Mouse (Mus musculus) liver, postnatal 0 days (tissue): ENCODE data around the gene Mrap. TPM values are rescaled to one million over a fixed set of nuclear protein-coding genes. Genes with fewer than 3 reads are reported as not detected.

Source experiments
- ATAC-seq: fragments of 200-750 bp; cut with Nextera tagmentation; 2 replicates; pipeline ENCODE4 v1.8.0; 2017; ENCODE audit warnings: mild to moderate bottlenecking, moderate library complexity
- DNase-seq: peaks from one replicate; pipeline ENCODE4 v3.0.0-alpha.2; 2016
- H3K27ac ChIP-seq: fragments of 300-500 bp; sonication (generic); 2 replicates; pipeline ENCODE4 v1.5.1; 2014; ENCODE audit warnings: antibody characterized with exemption, moderate library complexity, mild to moderate bottlenecking, low read depth
- H3K27me3 ChIP-seq: fragments of 300-500 bp; sonication (generic); 2 replicates; pipeline ENCODE4 v1.6.1; 2014; ENCODE audit warnings: low read length, control low read depth, mixed read lengths; ENCODE audit not compliant: insufficient read depth
- H3K36me3 ChIP-seq: fragments of 300-500 bp; sonication (generic); replicated peaks from 2 replicates; pipeline ENCODE4 v1.6.1; 2014; ENCODE audit warnings: mild to moderate bottlenecking, control low read depth, low read length, moderate library complexity, mixed read lengths; ENCODE audit not compliant: insufficient read depth
- H3K4me1 ChIP-seq: fragments of 300-500 bp; sonication (generic); 2 replicates; pipeline ENCODE4 v1.6.1; 2014; ENCODE audit warnings: antibody characterized with exemption, mild to moderate bottlenecking, control low read depth; ENCODE audit not compliant: insufficient read depth
- H3K4me2 ChIP-seq: fragments of 300-500 bp; sonication (generic); 2 replicates; pipeline ENCODE4 v1.6.1; 2014; ENCODE audit warnings: low read depth, mild to moderate bottlenecking, low read length, moderate library complexity, mixed read lengths
- H3K4me3 ChIP-seq: fragments of 300-500 bp; sonication (generic); 2 replicates; pipeline ENCODE4 v1.5.1; 2014; ENCODE audit warnings: low read depth, low read length
- H3K9ac ChIP-seq: fragments of 300-500 bp; sonication (generic); replicated peaks from 2 replicates; pipeline ENCODE4 v1.6.1; 2014; ENCODE audit warnings: mild to moderate bottlenecking, moderate library complexity
- H3K9me3 ChIP-seq: fragments of 300-500 bp; sonication (generic); 2 replicates; pipeline ENCODE4 v1.6.1; 2016; ENCODE audit warnings: mild to moderate bottlenecking, control low read depth, low read length, mixed read lengths
- CTCF ChIP-seq: sonication (generic); IDR thresholded peaks from 2 replicates; pipeline ENCODE4 v1.5.1; 2016; ENCODE audit warnings: antibody characterized with exemption, low read depth
- EP300 ChIP-seq: IDR thresholded peaks from 2 replicates; pipeline ENCODE4 v1.6.1; 2016; ENCODE audit warnings: antibody characterized with exemption, low read depth, mild to moderate bottlenecking
- WGBS: fragments of 180-500 bp; shearing (Covaris S2); extraction: QIAGEN DNeasy Blood & Tissue Kit; methylation state at CpG from one replicate; pipeline ENCODE4 v1.1.7; 2014; ENCODE audit not compliant: insufficient replicate concordance; 5-methylcytosine and 5-hydroxymethylcytosine counted together
- polyA plus RNA-seq: library from polyadenylated mRNA; unstranded; fragments of >200 nt; fragmentation: Nextera tagmentation; extraction: Ambion mirVana; gene quantifications from 2 replicates; pipeline ENCODE4 v1.2.1, GENCODE M21; 2015

Gene Mrap
- polyA plus RNA-seq, 1 experiment from 2014 or later, result 45.3 TPM

GRCm38 (mm10) chr16:90785257-90785656, 47.2 kb downstream of the Mrap start:
- TF ChIP-seq CTCF, result no peak
- TF ChIP-seq EP300, result no peak
- peaks cover 47% of the 10 kb centered on the region for H3K36me3 ChIP-seq
- no peaks in the 10 kb centered on the region for H3K9me3 ChIP-seq
- DNase-seq, result peak; percentile 60
- no peaks in the 10 kb centered on the region for H3K27me3 ChIP-seq
- ATAC-seq, result peak; percentile 94
- H3K27ac ChIP-seq, result no peak overlapping the region
- H3K4me1 ChIP-seq, result peaks cover under 1% of the 10 kb centered on the region; the same call in 1 of the 2 replicates
- no peak overlapping the region for H3K9ac ChIP-seq
- no peak overlapping the region for H3K4me2 ChIP-seq
- 67% methylated on average over 4 of the region's 4 CpGs for WGBS
- H3K4me3 ChIP-seq, result no peak overlapping the region

- Histone ChIP-seq H3K27ac (no peak overlapping the region), H3K4me1 (no peaks in the 10 kb centered on the region), H3K36me3 (peaks cover 53% of the 10 kb centered on the region), H3K9me3 (no peaks in the 10 kb centered on the region), H3K27me3 (no peaks in the 10 kb centered on the region), H3K4me2 (no peak overlapping the region), H3K9ac (no peak overlapping the region), H3K4me3 (no peak overlapping the region)
- 83% methylated on average over 6 of the region's 6 CpGs for WGBS
- DNase-seq (no peak), ATAC-seq (no peak)
- TF ChIP-seq EP300 (no peak), CTCF (no peak)
These were observed 50.6 kb downstream of the Mrap start for GRCm38 (mm10) chr16:90788580-90788979.

GRCm38 (mm10) chr16:90790946-90791345, 52.9 kb downstream of the Mrap start:
- no peaks in the 10 kb centered on the region for H3K4me1 ChIP-seq
- WGBS, result 86% methylated on average over 6 of the region's 6 CpGs
- ATAC-seq (no peak), DNase-seq (no peak)
- peaks cover 61% of the 10 kb centered on the region for H3K36me3 ChIP-seq
- H3K27me3 ChIP-seq, result no peaks in the 10 kb centered on the region
- no peaks in the 10 kb centered on the region for H3K9me3 ChIP-seq
- H3K4me3 ChIP-seq, result no peak overlapping the region
- H3K27ac ChIP-seq, result no peak overlapping the region
- no peak overlapping the region for H3K4me2 ChIP-seq
- TF ChIP-seq CTCF (no peak), EP300 (no peak)
- no peak overlapping the region for H3K9ac ChIP-seq

- Histone ChIP-seq H3K4me1 (no peaks in the 10 kb centered on the region), H3K9ac (no peak overlapping the region), H3K27ac (no peak overlapping the region), H3K4me2 (no peak overlapping the region), H3K4me3 (no peak overlapping the region), H3K36me3 (peaks cover 57% of the 10 kb centered on the region), H3K27me3 (no peaks in the 10 kb centered on the region), H3K9me3 (no peaks in the 10 kb centered on the region)
- TF ChIP-seq CTCF (no peak), EP300 (no peak)
- 78% methylated on average over 5 of the region's 5 CpGs for WGBS
- DNase-seq (no peak), ATAC-seq (no peak)
These were observed 54.1 kb downstream of the Mrap start for GRCm38 (mm10) chr16:90792066-90792465.

- Histone ChIP-seq H3K4me2 (no peak overlapping the region), H3K4me3 (no peak overlapping the region), H3K36me3 (peaks cover 59% of the 10 kb centered on the region), H3K9ac (no peak overlapping the region), H3K27me3 (no peaks in the 10 kb centered on the region), H3K9me3 (no peaks in the 10 kb centered on the region), H3K4me1 (no peaks in the 10 kb centered on the region), H3K27ac (no peak overlapping the region)
- 88% methylated on average over 3 of the region's 3 CpGs for WGBS
- DNase-seq (no peak), ATAC-seq (no peak)
- TF ChIP-seq EP300, result no peak
- no peak for TF ChIP-seq CTCF
These were observed 54.5 kb downstream of the Mrap start for GRCm38 (mm10) chr16:90792500-90792899.

GRCm38 (mm10) chr16:90794708-90795107, 56.7 kb downstream of the Mrap start:
- H3K4me2 ChIP-seq, result no peak overlapping the region
- H3K27ac ChIP-seq, result no peak overlapping the region
- TF ChIP-seq EP300 (no peak), CTCF (no peak)
- H3K36me3 ChIP-seq, result peaks cover 55% of the 10 kb centered on the region
- no peak for ATAC-seq
- no peak overlapping the region for H3K4me3 ChIP-seq
- H3K27me3 ChIP-seq, result no peaks in the 10 kb centered on the region
- H3K9me3 ChIP-seq, result no peaks in the 10 kb centered on the region
- no peaks in the 10 kb centered on the region for H3K4me1 ChIP-seq
- H3K9ac ChIP-seq, result no peak overlapping the region
- no peak for DNase-seq

- no peaks in the 10 kb centered on the region for H3K27me3 ChIP-seq
- ATAC-seq, result no peak
- peaks cover 45% of the 10 kb centered on the region for H3K36me3 ChIP-seq
- 88% methylated on average over 8 of the region's 8 CpGs for WGBS
- H3K4me1 ChIP-seq, result no peaks in the 10 kb centered on the region
- no peaks in the 10 kb centered on the region for H3K9me3 ChIP-seq
- DNase-seq, result no peak
- no peak overlapping the region for H3K4me2 ChIP-seq
- TF ChIP-seq EP300 (no peak), CTCF (no peak)
- H3K27ac ChIP-seq, result no peak overlapping the region
- no peak overlapping the region for H3K9ac ChIP-seq
- no peak overlapping the region for H3K4me3 ChIP-seq
These were observed 60.4 kb downstream of the Mrap start for GRCm38 (mm10) chr16:90798446-90798845.
